Mouse (Mus musculus) induced T-regulatory cell, adult 2 months (primary cell): ENCODE data around the gene Gucy2c.

Experiments
- DNase-seq: peaks from one replicate; pipeline ENCODE4 v3.0.0-alpha.2; 2012; ENCODE audit warnings: low read depth

Gucy2c gene

GRCm38 (mm10) chr6:136660831-136661705 is 120.5 kb downstream of the Gucy2c start:
- no peak for DNase-seq

GRCm38 (mm10) chr6:136659226-136659625 is 122.3 kb downstream of the Gucy2c start:
- no peak for DNase-seq

- DNase-seq, result no peak
Observed at GRCm38 (mm10) chr6:136658303-136658702, 123.3 kb downstream of the Gucy2c start.

GRCm38 (mm10) chr6:136655786-136656185 is 125.8 kb downstream of the Gucy2c start:
- no peak for DNase-seq

- no peak for DNase-seq
Observed at GRCm38 (mm10) chr6:136654470-136654869, 127.1 kb downstream of the Gucy2c start.

GRCm38 (mm10) chr6:136653331-136653730 is 128.2 kb downstream of the Gucy2c start:
- DNase-seq, result no peak

- DNase-seq, result no peak
Observed at GRCm38 (mm10) chr6:136650664-136651063, 130.9 kb downstream of the Gucy2c start.

- no peak for DNase-seq
Observed at GRCm38 (mm10) chr6:136647455-136647861, 134.1 kb downstream of the Gucy2c start.
